Mouse (Mus musculus) cerebellum, adult (tissue): ENCODE data around the gene Cyp2d10.
"Not testable (repeated sequence)": the region's sequence is repeated elsewhere in the genome, so short reads cannot be mapped to it uniquely, and the experiment has no call there.

Experiments used
- ATAC-seq: cut with Nextera tagmentation; 2 replicates; pipeline ENCODE4 v1.9.2; 2017; ENCODE audit warnings: mild to moderate bottlenecking, moderate library complexity, mixed read lengths; ENCODE audit not compliant: insufficient number of reproducible peaks, low FRiP score, low TSS enrichment

Gene Cyp2d10

DNA sequence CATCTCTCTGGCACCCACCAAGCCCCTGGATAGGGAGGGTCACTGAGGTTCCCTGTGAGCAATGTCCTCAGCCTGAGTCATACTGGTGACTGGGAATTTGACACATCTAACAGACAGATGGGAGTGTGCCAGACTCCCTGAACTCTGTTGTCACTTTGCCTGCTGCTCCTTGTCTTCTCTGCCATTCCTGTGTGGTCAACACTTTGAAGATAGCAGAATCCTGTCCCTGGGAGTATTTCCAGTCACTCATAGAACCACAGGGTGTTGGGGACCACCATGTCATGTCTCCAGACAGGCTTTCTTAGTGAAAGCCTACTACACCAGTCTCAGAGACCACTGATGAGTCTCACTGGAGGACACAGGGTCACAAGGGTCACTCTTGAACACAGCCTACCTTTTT, 4.9 kb downstream of the Cyp2d10 start:
- no peak for ATAC-seq

DNA sequence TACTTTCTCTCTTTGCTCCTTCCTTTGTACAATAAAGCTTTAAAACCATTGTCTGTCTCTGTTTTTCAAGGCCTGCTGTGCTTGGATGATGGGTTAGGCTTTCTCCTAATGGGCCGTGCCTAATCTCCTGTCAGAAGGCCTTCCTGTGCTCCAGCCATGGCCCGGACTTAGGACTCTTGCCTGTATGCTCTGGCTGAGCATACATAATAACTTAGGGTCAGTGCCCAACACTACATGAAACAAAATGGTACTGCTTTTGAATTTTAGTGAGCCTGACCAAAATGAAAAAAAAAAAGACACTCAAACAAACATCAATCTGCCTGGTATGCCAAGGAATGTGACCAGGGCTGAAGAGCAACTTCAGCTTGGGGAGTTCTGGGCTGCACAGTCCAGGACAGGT, 5.5 kb downstream of the Cyp2d10 start:
- ATAC-seq: no peak

DNA sequence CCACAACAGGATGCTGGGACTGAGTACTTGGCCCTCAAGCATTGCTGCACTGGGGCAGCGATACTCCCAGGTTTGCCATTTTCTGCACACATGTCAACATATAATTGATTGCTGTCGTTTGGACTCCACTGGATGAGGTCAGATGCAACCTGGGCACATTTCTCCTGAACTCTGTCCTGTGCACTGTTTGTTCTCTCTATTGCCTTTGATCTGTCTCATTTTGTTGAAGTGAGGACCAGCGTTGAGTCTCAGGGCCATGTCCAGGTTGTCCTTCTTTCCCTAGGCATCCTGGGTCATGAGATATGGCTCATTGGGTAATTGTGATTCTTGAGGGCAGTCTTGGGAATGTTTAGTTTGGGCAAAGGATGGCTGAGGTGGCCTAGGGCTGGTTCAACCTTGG, 11.0 kb downstream of the Cyp2d10 start:
- ATAC-seq: not testable (repeated sequence)

DNA sequence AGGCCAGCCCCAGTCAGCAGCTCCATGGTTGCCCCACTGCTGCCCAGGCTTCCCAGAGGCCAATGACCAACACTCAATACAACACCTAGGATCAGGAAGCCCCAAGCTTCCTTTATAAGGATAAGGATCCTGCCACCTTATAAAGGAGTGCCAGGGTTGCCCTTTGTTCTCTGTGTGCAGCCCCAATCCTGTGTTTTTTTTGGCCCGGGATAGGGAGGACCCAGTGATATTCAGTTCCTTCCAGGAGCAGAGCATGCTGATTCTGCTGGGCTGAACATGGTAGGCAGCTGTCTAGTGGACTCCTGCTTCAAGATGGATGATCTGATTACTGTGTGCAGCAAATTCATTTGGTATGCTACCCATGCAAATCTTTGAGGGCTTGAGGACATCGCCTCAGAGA, 13.1 kb downstream of the Cyp2d10 start, which contains the start of gene Cyp2d11:
Gene Cyp2d11 (minus strand): TSS at position 101 of the 400 bp plus-strand sequence.
- not testable (repeated sequence) for ATAC-seq

DNA sequence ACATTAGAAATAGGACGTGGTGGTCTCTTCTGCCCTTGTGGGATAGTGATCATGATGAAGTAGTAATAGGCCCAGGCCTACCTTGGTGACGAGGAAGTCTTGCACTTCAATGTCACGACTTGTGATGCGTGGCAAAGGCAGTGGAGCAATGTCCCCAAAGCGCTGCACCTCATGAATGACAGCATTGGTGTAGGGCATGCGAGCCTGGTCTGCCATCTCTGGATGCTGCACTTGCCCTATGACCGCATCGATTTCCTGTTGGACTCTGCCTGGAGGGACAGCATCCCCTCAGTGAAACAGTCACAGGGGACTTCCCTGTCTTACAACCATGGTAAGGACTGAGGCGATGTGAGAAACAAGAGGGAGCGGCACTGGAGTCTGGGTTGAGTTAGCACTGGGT, 17.1 kb downstream of the Cyp2d10 start:
- ATAC-seq: not testable (repeated sequence)

DNA sequence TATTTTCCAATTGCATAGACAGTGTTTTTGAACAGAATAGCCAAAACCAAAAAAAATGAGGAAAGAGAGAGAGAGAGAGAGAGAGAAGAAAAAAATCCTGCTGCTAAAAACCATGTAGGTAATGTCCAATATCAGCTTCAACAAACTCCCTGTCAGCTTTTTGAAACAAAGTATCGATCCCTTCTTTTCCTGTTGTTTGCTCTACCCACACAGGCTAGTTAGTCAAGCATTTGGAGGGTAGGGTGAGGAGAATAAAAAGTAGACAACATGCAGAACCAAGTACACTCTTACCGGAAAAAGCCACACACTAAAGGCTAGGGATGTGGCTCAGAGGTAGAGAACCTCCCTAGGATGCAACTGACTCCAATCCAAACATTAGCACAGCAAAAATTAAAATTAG, 21.3 kb downstream of the Cyp2d10 start:
- no peak for ATAC-seq

- ATAC-seq: no peak
Observed at GRCm38 (mm10) chr15:82382441-82382840, 24.6 kb downstream of the Cyp2d10 start.

GRCm38 (mm10) chr15:82380714-82381062, 26.3 kb downstream of the Cyp2d10 start:
- ATAC-seq: no peak

DNA sequence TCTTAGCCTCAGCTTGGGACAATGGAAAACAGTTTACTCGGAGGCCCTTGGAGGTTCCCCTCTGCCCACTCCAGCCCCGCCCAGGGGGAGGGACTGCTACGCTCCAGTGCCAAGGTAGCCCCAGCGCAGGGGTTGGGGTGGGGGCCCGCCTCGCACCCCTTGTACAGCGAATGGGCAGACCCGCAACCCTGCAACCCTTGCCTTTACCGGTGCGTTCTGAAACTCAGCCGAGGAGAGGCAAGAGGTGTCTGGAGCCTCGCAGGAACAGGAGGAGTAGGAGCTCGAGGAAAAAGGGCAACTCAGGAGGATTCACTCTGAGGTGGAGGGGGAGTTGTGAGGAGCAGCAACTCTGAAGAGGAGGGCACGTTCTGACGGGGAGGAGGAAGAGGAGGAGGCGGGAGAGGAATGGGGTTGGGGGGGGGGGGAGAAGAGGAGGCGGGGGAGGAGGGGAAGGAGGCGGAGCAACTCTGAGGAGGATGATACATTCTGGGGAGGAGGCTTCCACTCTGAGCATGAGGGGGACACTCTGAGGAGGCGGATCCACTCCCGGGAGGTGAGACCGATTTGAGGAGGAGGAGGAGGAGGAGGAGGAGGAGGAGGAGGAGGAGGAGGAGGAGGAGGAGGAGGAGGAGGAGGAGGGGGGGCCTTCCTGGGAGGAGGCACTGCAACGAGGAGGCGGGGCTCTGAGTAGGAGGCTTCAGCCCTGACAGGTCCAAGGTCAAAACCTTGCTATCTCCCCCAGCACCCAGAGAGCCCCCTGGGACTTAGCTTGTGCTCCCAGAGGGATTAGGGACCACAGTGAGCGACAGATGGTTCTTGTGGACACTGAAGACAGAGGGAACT, 26.9 kb downstream of the Cyp2d10 start, which contains the start of gene Cyp2d22:
Gene Cyp2d22 (minus strand): TSS at position 390 of the 843 bp plus-strand sequence.
- peak; percentile 81 for ATAC-seq

- ATAC-seq: no peak
Observed at GRCm38 (mm10) chr15:82379511-82379870, 27.5 kb downstream of the Cyp2d10 start.

- no peak for ATAC-seq
Observed at GRCm38 (mm10) chr15:82378261-82379180, 28.5 kb downstream of the Cyp2d10 start.

GRCm38 (mm10) chr15:82377701-82378100, 29.3 kb downstream of the Cyp2d10 start:
- no peak for ATAC-seq

GRCm38 (mm10) chr15:82376393-82377138, 30.4 kb downstream of the Cyp2d10 start:
- no peak for ATAC-seq

DNA sequence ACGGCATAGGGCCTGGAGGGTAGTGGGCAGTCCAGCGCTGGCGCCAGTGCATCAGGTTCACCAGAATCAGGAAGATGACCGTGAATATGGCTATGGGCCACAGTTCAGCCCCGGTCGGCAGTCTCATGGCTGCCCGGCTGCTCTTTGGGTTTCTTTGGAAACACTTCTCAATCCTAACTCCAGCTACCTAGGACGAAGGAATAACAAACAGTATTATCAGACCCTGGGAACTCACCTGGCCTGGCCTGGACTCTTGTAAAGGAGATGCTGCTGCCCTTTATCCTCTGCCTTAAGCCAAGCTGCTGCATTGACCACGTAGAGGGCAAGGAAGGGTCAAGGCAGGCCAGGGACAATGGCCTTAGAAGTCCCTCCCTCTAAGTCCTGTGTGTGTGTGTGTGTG, 31.1 kb downstream of the Cyp2d10 start:
- ATAC-seq: no peak

- no peak for ATAC-seq
Observed at GRCm38 (mm10) chr15:82374437-82374836, 32.6 kb downstream of the Cyp2d10 start.

DNA sequence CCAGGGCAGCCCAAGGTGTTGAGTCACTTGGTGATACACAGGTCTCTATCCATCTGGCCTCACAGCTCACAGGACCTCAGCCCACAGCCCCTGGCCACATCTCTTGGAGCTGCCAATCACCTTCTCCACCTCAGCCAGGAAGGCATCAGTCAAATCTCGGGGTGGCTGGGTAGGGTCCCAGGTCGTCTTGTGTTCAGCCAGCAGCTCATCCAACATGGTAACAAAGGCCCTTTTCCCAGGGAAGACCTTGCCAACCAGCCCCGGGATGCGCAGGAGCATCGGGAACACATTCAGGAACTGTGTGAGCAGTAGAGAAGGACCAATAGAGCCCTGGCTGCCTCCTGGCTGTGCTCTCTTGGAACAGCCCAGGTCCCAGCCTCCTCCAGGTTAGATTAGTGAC, 34.0 kb downstream of the Cyp2d10 start:
- no peak for ATAC-seq

DNA sequence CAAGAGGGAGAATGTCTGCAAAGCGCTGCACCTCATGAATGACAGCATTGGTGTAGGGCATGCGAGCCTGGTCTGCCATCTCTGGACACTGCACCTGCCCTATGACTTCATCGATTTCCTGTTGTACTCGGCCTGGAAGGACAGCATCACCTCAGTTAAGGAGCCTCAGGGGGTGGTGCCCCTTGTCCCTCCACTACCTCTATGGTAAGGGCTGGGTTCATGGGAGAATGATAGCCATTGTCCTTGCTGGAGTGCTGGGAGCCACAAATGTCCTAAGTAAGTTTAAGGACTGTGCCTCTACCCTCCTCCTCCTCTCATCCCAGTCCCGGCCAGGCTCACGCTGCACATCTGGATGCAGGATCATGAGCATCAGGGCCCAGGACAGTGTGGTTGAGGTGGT, 34.5 kb downstream of the Cyp2d10 start:
- ATAC-seq: no peak

- ATAC-seq: no peak
Observed at GRCm38 (mm10) chr15:82368851-82369250, 38.1 kb downstream of the Cyp2d10 start.

GRCm38 (mm10) chr15:82368146-82368545, 38.8 kb downstream of the Cyp2d10 start:
- no peak for ATAC-seq

DNA sequence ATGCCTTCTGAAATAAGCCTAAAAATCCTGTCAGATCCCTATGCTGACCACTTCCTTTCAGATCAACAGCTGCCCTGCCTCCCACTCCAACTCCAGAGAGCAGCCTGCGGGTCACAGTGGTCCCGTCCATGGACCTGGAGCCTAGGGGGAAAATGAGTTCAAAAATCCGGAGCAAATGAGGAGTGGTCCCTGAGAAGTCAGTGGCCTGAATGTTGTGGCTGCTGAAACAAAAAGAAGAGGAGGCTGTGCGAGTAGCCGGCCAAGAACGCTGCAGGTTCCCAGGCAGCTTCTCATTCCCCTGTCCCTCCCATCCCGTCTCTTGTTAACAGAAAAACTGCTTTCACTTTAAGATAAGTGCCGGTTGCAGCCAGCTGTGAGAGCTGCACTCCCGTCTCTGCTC, 42.4 kb downstream of the Cyp2d10 start:
- not testable (repeated sequence) for ATAC-seq
